Mouse (Mus musculus): ENCODE results near the gene Calhm4.

- peak; percentile 82 for TF ChIP-seq CTCF (IDR thresholded peaks at IDR 0.05; ENCODE audit: low read depth)
- TF ChIP-seq EP300 (IDR thresholded peaks at IDR 0.05; ENCODE audit: low read depth): no peak
These were observed 7.5 kb downstream of the Calhm4 start for GRCm38 (mm10) chr10:34036587-34036986.
